Mouse (Mus musculus): ENCODE results near the gene Dgkz. TPM values are rescaled to one million over a fixed set of nuclear protein-coding genes. Genes with fewer than 3 reads are reported as not detected.

Dgkz gene
- polyA plus RNA-seq, 1 experiment from 2014 or later = 53.2 TPM

DNA sequence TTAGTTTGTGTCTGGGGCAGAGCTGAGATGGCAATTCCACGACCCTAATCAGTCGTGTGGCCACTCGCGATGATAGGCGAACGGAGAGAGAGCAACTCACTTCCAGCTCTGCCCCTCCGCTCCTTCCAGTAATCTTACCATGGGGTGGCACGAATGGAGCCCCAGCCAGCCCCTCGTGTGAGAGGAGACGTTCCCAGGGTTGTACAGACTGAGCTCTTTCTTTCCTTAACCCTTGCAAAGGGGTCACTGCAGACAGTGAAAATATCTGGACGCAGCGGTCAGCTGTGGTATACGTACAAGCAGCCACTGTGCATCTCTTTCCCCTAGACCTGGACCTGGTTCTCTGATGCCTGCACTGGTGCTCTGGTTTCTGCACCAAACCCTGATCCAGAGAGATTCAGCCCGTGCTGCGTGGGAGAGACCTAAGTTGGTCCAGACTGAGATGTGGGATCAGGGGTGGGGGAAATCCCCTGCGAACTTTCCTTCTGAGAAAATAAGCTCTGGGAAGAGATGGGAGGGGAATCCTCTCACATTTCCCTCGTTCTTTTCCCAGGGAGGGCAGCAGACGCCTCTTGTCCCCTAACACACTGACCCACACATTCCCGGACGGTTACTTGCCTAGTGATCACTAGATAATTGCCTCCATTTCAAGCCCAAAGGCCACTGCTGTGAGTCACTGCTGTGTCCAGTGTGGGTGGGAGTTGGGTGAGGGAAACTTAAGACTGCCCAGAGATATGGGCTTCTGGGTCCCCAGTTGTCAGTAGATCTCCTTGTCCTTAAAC is 33.1 kb upstream of the Dgkz start:
- H3K27ac ChIP-seq (ENCODE audit: low read depth, low read length) = peak overlapping the region; percentile 60; the same call in 1 of the 2 replicates
- ATAC-seq = no peak; the same call in 1 of the 2 replicates
- H3K4me1 ChIP-seq (replicated peaks; ENCODE audit: control insufficient read depth, insufficient read depth, low read length) = no peaks in the 10 kb centered on the region
- H3K9me3 ChIP-seq (ENCODE audit: control insufficient read depth) = no peaks in the 10 kb centered on the region
- H3K36me3 ChIP-seq (ENCODE audit: control insufficient read depth, insufficient read depth) = no peaks in the 10 kb centered on the region
- H3K9ac ChIP-seq (ENCODE audit: low read depth, low read length) = peak overlapping the region; percentile 45
- 3% methylated on average over 20 of the region's 20 CpGs for WGBS
- H3K4me3 ChIP-seq (ENCODE audit: low read depth, low read length) = peak overlapping the region; percentile 52
- no peak for TF ChIP-seq CTCF (IDR thresholded peaks at IDR 0.05; ENCODE audit: low read depth)
- H3K4me2 ChIP-seq (replicated peaks; ENCODE audit: low read depth) = peak overlapping the region; percentile 92
- no peaks in the 10 kb centered on the region for H3K27me3 ChIP-seq (replicated peaks; ENCODE audit: control insufficient read depth, insufficient read depth, low read length)

DNA sequence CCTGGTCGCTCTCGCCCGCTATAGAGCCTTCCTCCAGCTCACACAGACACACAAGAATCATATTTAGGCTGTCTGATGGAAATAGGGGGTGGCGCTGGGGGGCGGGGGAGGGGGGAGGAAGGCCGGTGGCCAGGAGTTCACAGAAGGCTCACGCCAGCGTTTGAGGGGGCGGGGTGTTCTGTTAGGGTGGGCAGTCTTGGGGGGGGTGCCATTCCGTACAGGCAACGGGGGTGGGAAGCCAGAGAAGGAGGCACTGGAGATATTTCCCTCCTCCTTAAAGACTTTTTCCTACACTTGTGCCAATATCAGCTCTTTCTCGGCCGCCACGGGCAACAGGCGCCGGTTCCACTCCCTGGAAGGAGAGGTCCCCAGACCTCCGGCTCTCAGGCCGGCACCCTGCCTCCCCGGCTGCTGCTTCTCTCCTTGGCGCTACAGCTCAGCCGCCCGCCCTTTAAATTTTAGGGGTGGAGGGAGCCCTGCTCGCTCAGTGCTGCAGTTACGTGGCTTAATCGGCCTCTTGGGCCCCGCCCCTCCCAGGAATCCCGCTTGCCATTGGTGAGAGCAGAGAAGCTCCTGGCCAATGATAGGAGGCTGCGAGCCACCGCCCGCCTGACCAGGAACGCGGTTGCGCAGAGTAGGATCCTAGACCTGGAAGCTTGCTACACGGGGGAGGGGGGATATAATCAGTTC is 32.4 kb upstream of the Dgkz start:
- Histone ChIP-seq H3K27me3 (replicated peaks; ENCODE audit: control insufficient read depth, insufficient read depth, low read length) (no peaks in the 10 kb centered on the region), H3K9me3 (ENCODE audit: control insufficient read depth) (no peaks in the 10 kb centered on the region), H3K4me3 (ENCODE audit: low read depth, low read length) (peak overlapping the region; percentile 52), H3K9ac (ENCODE audit: low read depth, low read length) (peak overlapping the region; percentile 46; the same call in 1 of the 2 replicates), H3K27ac (ENCODE audit: low read depth, low read length) (peak overlapping the region; percentile 51; the same call in 1 of the 2 replicates), H3K4me2 (replicated peaks; ENCODE audit: low read depth) (peak overlapping the region; percentile 92), H3K36me3 (ENCODE audit: control insufficient read depth, insufficient read depth) (no peaks in the 10 kb centered on the region), H3K4me1 (replicated peaks; ENCODE audit: control insufficient read depth, insufficient read depth, low read length) (no peaks in the 10 kb centered on the region)
- ATAC-seq = peak; percentile 94
- no peak for TF ChIP-seq CTCF (IDR thresholded peaks at IDR 0.05; ENCODE audit: low read depth)
- under 1% methylated on average over 34 of the region's 34 CpGs for WGBS

DNA sequence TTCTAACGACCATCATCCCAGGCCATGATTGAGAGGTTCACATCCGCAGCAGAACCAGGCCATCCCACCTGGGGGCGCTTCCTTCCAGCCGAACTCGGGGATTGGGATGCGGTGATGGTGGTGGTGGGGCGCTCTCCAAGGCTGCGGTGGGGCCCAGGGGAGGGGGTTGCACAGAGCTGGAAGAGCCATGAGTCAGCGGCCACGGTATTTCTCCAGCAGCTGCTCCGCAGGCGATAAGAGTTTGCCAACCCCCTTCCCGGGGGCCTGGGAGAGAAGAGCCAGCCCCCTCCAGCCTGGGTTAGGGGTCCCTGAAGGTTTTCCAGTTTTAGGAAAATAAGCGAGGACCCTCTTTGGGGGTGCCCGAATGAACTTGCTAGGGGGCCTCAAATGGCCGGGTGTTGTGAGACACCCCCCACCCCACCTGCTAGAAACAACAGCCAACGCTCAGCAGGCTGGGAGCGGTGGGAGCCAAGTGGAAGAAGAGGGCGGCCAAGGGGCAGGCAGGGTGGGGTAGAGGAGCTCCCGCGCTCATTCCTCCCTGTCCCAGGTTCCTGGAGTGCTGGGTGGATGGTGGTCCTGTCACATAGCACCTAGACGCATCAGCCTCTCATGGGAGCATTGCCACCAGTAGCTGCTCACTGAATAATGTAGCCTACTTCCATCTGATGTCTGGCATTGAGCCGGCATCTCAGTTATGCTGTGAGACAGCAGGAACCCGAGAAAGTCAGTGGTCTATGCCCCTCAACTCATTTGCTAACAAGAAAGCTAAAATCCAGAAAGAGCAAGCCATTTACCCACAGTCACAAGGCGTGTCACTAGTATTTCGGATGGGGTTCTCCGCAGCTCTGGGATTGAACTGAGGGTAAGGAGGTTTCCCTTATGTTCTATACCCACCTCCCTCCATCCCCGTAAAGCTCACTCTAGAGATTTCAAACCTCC is 31.6 kb upstream of the Dgkz start:
- peak overlapping the region; percentile 51; the same call in 1 of the 2 replicates for H3K27ac ChIP-seq (ENCODE audit: low read depth, low read length)
- peak overlapping the region; percentile 46; the same call in 1 of the 2 replicates for H3K9ac ChIP-seq (ENCODE audit: low read depth, low read length)
- peak overlapping the region; percentile 52 for H3K4me3 ChIP-seq (ENCODE audit: low read depth, low read length)
- no peaks in the 10 kb centered on the region for H3K9me3 ChIP-seq (ENCODE audit: control insufficient read depth)
- H3K36me3 ChIP-seq (ENCODE audit: control insufficient read depth, insufficient read depth) = no peaks in the 10 kb centered on the region
- ATAC-seq = peak; percentile 6; the same call in 1 of the 2 replicates
- H3K4me1 ChIP-seq (replicated peaks; ENCODE audit: control insufficient read depth, insufficient read depth, low read length) = no peaks in the 10 kb centered on the region
- 4% methylated on average over 28 of the region's 28 CpGs for WGBS
- peak overlapping the region; percentile 92 for H3K4me2 ChIP-seq (replicated peaks; ENCODE audit: low read depth)
- H3K27me3 ChIP-seq (replicated peaks; ENCODE audit: control insufficient read depth, insufficient read depth, low read length) = no peaks in the 10 kb centered on the region
- TF ChIP-seq CTCF (IDR thresholded peaks at IDR 0.05; ENCODE audit: low read depth) = peak; percentile 72

DNA sequence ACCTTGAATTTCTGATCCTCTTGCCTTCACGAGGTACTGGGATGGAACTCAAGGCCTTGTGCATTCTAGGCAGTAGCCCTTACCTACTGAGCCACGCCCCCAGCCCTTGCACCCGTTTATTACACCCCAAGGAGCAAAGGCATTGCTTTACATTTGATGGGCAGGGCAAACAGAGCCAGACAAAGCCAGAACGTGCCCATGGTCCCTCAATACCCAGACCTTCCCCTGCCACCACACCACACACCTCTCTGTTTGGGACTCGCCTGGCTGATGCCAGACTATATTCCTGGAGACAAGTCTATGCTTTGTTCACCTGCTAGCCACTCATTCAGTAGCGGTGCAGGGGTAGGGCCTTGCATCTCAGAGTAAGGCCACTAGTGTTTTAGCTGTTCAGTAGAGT is 30.8 kb upstream of the Dgkz start:
- Histone ChIP-seq H3K27me3 (replicated peaks; ENCODE audit: control insufficient read depth, insufficient read depth, low read length) (no peaks in the 10 kb centered on the region), H3K4me3 (ENCODE audit: low read depth, low read length) (no peak overlapping the region), H3K36me3 (ENCODE audit: control insufficient read depth, insufficient read depth) (no peaks in the 10 kb centered on the region), H3K4me2 (replicated peaks; ENCODE audit: low read depth) (peak overlapping the region; percentile 92; the same call in 1 of the 2 replicates), H3K27ac (ENCODE audit: low read depth, low read length) (no peak overlapping the region), H3K9me3 (ENCODE audit: control insufficient read depth) (no peaks in the 10 kb centered on the region), H3K9ac (ENCODE audit: low read depth, low read length) (no peak overlapping the region), H3K4me1 (replicated peaks; ENCODE audit: control insufficient read depth, insufficient read depth, low read length) (no peaks in the 10 kb centered on the region)
- ATAC-seq = no peak
- no peak for TF ChIP-seq CTCF (IDR thresholded peaks at IDR 0.05; ENCODE audit: low read depth)
- 34% methylated on average over 6 of the region's 6 CpGs for WGBS

DNA sequence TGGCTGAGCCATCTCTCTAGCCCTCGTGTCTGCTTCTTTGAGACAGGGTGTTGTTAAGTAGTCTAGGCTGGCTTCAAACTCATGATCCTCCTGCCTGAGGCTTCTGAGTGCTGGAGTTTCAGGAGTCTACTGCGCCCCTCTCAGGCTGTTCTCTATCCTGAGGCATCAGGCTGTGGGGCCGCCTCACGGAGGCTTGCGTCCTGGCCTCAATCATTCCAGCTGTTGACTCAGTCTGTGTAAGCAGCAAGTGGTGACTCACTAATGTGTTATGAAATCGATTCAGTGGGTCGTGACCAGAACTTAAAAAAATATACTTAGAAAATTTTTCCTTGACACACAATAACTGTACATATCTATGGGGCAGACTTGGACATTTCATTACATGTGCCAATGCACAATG is 29.0 kb upstream of the Dgkz start:
- peak; percentile 36; the same call in 1 of the 2 replicates for TF ChIP-seq CTCF (IDR thresholded peaks at IDR 0.05; ENCODE audit: low read depth)
- Histone ChIP-seq H3K36me3 (ENCODE audit: control insufficient read depth, insufficient read depth) (no peaks in the 10 kb centered on the region), H3K4me2 (replicated peaks; ENCODE audit: low read depth) (no peak overlapping the region), H3K9ac (ENCODE audit: low read depth, low read length) (no peak overlapping the region), H3K4me1 (replicated peaks; ENCODE audit: control insufficient read depth, insufficient read depth, low read length) (no peaks in the 10 kb centered on the region), H3K27ac (ENCODE audit: low read depth, low read length) (no peak overlapping the region), H3K4me3 (ENCODE audit: low read depth, low read length) (no peak overlapping the region), H3K27me3 (replicated peaks; ENCODE audit: control insufficient read depth, insufficient read depth, low read length) (no peaks in the 10 kb centered on the region), H3K9me3 (ENCODE audit: control insufficient read depth) (no peaks in the 10 kb centered on the region)
- no peak for ATAC-seq
- 29% methylated on average over 7 of the region's 7 CpGs for WGBS
